Mouse (Mus musculus): ENCODE data around the gene Golm1. TPM values are rescaled to one million over a fixed set of nuclear protein-coding genes. Genes with fewer than 3 reads are reported as not detected.
A peak's percentile ranks its signal among the peaks of the same experiment; 100 is the strongest.
"Not testable (repeated sequence)": the region's sequence is repeated elsewhere in the genome, so short reads cannot be mapped to it uniquely, and the experiment has no call there.

Gene Golm1
- polyA plus RNA-seq (2016; fragmentation: Nextera tagmentation; extraction: Ambion mirVana) = 142 and 154 TPM in 2 replicates

- Histone ChIP-seq H3K4me1 (peaks cover 48% of the 10 kb centered on the region), H3K36me3 (replicated peaks) (peaks cover 14% of the 10 kb centered on the region)
- WGBS = 0% methylated on average over 56 of the region's 61 CpGs
These were observed at the start of gene Golm1 for GRCm38 (mm10) chr13:59675151-59676011. Gene Golm1, minus strand, starts transcription at chr13:59675811.

DNA sequence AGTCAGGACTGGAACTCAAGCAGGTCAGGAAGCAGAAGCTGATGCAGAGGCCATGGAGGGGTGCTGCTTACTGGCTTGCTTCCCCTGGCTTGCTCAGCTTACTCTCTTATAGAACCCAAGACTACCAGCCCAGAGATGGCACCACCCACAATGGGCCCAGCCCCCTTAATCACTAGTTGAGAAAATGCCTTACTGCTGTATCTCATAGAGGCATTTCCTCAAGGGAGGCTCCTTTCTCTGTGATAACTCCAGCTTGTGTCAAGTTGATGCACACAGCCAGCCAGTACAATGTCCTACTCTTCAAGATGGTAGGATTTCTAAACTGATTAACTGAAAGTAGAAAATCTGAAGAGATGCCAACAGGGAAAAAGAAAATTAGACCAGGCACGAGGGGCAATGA, 46.5 kb upstream of the Golm1 start:
- not testable (repeated sequence) for H3K36me3 ChIP-seq (replicated peaks); H3K4me3 ChIP-seq; DNase-seq (ENCODE audit: extremely low spot score, low spot score); H3K27ac ChIP-seq; H3K4me1 ChIP-seq; H3K9me3 ChIP-seq
- WGBS = 89% methylated on average over 1 of the region's 1 CpGs
- H3K27me3 ChIP-seq (ENCODE audit: poor library complexity, severe bottlenecking) = peaks cover 27% of the 10 kb centered on the region

More at GRCm38 (mm10) chr13:59675151-59676011, at the start of gene Golm1:
- peak; percentile 80 for DNase-seq (ENCODE audit: extremely low spot score, low spot score)
- H3K9me3 ChIP-seq = no peaks in the 10 kb centered on the region
- H3K4me3 ChIP-seq = peak within 1 kb of the TSS; percentile 81
- peak within 1 kb of the TSS; percentile 98 for H3K27ac ChIP-seq
- no peaks in the 10 kb centered on the region for H3K27me3 ChIP-seq (ENCODE audit: poor library complexity, severe bottlenecking)

DNA sequence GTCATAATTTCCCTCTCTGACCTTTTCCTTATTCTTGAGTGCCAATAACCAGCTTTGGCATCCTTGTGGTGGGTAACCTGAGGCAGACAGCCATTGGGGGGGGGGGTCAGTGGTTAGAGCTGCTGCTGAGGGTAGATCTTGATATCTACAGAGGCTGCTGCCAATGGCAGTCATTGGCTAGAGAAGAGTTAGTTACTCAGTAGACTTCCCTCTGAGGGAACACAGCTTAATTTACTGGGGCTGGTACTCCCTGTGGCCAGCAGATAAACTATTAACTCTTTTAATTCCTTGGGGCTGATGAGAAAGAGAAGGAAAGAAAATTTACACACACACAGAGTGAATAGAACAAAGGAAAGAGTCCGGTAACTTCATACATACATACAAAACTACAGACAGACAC, 43.9 kb upstream of the Golm1 start:
- no peak for DNase-seq (ENCODE audit: extremely low spot score, low spot score)
- H3K36me3 ChIP-seq (replicated peaks) = no peaks in the 10 kb centered on the region
- no peaks in the 10 kb centered on the region for H3K9me3 ChIP-seq
- WGBS = 90% methylated on average over 1 of the region's 1 CpGs
- no peak overlapping the region for H3K27ac ChIP-seq
- no peak overlapping the region for H3K4me3 ChIP-seq
- H3K27me3 ChIP-seq (ENCODE audit: poor library complexity, severe bottlenecking) = 0 out of 2 replicates have a peak, but pooled peaks cover 2% of the 10 kb centered on the region
- no peaks in the 10 kb centered on the region for H3K4me1 ChIP-seq

GRCm38 (mm10) chr13:59718857-59719440, 43.3 kb upstream of the Golm1 start:
- not testable (repeated sequence) for H3K4me1 ChIP-seq; H3K9me3 ChIP-seq; H3K4me3 ChIP-seq; H3K36me3 ChIP-seq (replicated peaks); H3K27ac ChIP-seq; DNase-seq (ENCODE audit: extremely low spot score, low spot score); H3K27me3 ChIP-seq (ENCODE audit: poor library complexity, severe bottlenecking)
- 54% methylated on average over 6 of the region's 6 CpGs for WGBS

DNA sequence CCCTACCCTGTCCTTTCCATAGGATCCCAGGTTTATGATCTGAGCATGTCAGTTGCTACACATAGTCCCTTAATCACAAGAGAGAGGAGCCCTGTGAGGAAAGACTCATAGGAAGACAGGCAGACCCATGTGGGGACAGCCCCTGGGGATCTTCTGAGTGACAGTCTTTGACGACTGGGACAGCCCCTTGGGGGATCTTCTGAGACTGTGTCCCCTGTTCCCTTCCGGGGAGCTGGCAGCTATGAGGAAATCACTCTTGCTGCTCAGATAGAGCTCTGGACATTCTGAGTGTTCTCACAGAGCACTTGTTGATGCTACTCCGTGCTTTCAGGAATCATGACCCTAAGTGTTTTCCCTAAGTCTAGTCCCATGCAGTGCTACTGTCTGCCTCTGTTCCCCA, 38.1 kb upstream of the Golm1 start:
- Histone ChIP-seq H3K4me3 (no peak overlapping the region), H3K4me1 (peaks cover 5% of the 10 kb centered on the region; the same call in 1 of the 2 replicates), H3K27me3 (ENCODE audit: poor library complexity, severe bottlenecking) (peaks cover 9% of the 10 kb centered on the region; the same call in 1 of the 2 replicates), H3K9me3 (no peaks in the 10 kb centered on the region), H3K27ac (no peak overlapping the region), H3K36me3 (replicated peaks) (no peaks in the 10 kb centered on the region)
- DNase-seq (ENCODE audit: extremely low spot score, low spot score) = no peak
- WGBS = 36% methylated on average over 3 of the region's 3 CpGs

GRCm38 (mm10) chr13:59711984-59712383, 36.4 kb upstream of the Golm1 start, which contains the start of gene Spata31d1b:
Gene Spata31d1b, plus strand, starts transcription at chr13:59712284.
- H3K9me3 ChIP-seq; DNase-seq (ENCODE audit: extremely low spot score, low spot score); H3K27ac ChIP-seq; H3K4me3 ChIP-seq; H3K36me3 ChIP-seq (replicated peaks); H3K27me3 ChIP-seq (ENCODE audit: poor library complexity, severe bottlenecking); H3K4me1 ChIP-seq: not testable (repeated sequence)
- 75% methylated on average over 3 of the region's 3 CpGs for WGBS

GRCm38 (mm10) chr13:59710230-59710629, 34.6 kb upstream of the Golm1 start, which contains the start of gene Spata31d1a:
Gene Spata31d1a, minus strand, starts transcription at chr13:59710330.
- Histone ChIP-seq H3K4me3 (no peak within 1 kb of the TSS), H3K27me3 (ENCODE audit: poor library complexity, severe bottlenecking) (peaks cover 9% of the 10 kb centered on the region; the same call in 1 of the 2 replicates), H3K27ac (no peak within 1 kb of the TSS), H3K36me3 (replicated peaks) (no peaks in the 10 kb centered on the region), H3K4me1 (peaks cover 5% of the 10 kb centered on the region; the same call in 1 of the 2 replicates), H3K9me3 (no peaks in the 10 kb centered on the region)
- 92% methylated on average over 15 of the region's 15 CpGs for WGBS
- no peak for DNase-seq (ENCODE audit: extremely low spot score, low spot score)

DNA sequence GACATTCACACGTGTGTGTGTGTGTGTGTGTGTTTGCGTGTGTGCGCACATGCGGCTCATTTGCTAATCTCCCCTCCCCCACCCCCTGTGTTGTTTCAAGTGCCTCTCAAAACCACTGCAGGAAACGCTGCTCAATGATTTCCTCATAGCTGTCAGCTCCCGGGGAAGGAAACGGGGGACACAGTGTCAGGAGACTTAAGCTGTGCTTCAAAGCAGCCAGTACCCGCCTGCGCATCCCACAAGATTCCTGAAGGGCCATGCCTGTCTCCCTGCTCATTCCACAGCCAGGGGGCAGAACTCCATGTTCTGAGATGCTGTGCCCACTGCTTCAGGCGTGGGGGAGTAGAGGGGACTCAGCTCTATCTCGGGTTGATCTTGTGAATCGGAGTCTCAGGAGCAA, 29.0 kb upstream of the Golm1 start:
- H3K4me1 ChIP-seq = peaks cover 14% of the 10 kb centered on the region
- H3K9me3 ChIP-seq = no peaks in the 10 kb centered on the region
- H3K4me3 ChIP-seq = no peak overlapping the region
- H3K27ac ChIP-seq = no peak overlapping the region
- WGBS = 65% methylated on average over 12 of the region's 12 CpGs
- no peak for DNase-seq (ENCODE audit: extremely low spot score, low spot score)
- peaks cover 12% of the 10 kb centered on the region; the same call in 1 of the 2 replicates for H3K27me3 ChIP-seq (ENCODE audit: poor library complexity, severe bottlenecking)
- H3K36me3 ChIP-seq (replicated peaks) = no peaks in the 10 kb centered on the region

- Histone ChIP-seq H3K27ac (no peak overlapping the region; the same call in 1 of the 2 replicates), H3K27me3 (ENCODE audit: poor library complexity, severe bottlenecking) (peaks cover 12% of the 10 kb centered on the region; the same call in 1 of the 2 replicates), H3K4me1 (peaks cover 14% of the 10 kb centered on the region), H3K4me3 (no peak overlapping the region), H3K9me3 (no peaks in the 10 kb centered on the region), H3K36me3 (replicated peaks) (no peaks in the 10 kb centered on the region)
- no peak for DNase-seq (ENCODE audit: extremely low spot score, low spot score)
- 88% methylated on average over 12 of the region's 12 CpGs for WGBS
These were observed 27.9 kb upstream of the Golm1 start for GRCm38 (mm10) chr13:59703514-59703913.

DNA sequence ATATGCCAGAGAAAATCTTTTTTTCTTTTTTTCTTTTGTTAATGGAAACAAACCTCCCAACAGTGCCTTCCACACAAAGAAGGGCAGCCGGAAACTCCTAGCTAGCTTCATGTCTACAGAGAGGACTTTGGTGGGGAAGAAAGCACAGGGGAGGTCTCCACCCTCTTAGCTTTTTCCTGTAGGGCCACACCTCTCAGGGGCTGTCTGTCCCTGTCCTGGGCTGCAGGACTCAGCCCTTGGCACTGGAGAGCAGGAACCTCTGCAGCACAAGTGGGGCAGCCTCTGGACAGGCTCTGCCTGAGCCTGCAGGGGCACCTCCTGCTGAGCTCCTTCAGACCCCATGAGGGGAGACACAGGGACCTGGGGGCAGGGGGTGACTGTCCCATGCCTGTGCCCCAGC, 24.5 kb upstream of the Golm1 start:
- H3K27ac ChIP-seq; H3K36me3 ChIP-seq (replicated peaks); H3K4me3 ChIP-seq; DNase-seq (ENCODE audit: extremely low spot score, low spot score); H3K9me3 ChIP-seq: not testable (repeated sequence)
- Histone ChIP-seq H3K4me1 (peaks cover 14% of the 10 kb centered on the region), H3K27me3 (ENCODE audit: poor library complexity, severe bottlenecking) (peaks cover 12% of the 10 kb centered on the region; the same call in 1 of the 2 replicates)
- 63% methylated on average over 1 of the region's 1 CpGs for WGBS

GRCm38 (mm10) chr13:59699131-59699530, 23.5 kb upstream of the Golm1 start:
- peaks cover 12% of the 10 kb centered on the region; the same call in 1 of the 2 replicates for H3K27me3 ChIP-seq (ENCODE audit: poor library complexity, severe bottlenecking)
- H3K4me3 ChIP-seq = no peak overlapping the region
- H3K9me3 ChIP-seq = no peaks in the 10 kb centered on the region
- H3K36me3 ChIP-seq (replicated peaks) = no peaks in the 10 kb centered on the region
- 94% methylated on average over 8 of the region's 8 CpGs for WGBS
- H3K27ac ChIP-seq = no peak overlapping the region
- peaks cover 5% of the 10 kb centered on the region for H3K4me1 ChIP-seq
- no peak for DNase-seq (ENCODE audit: extremely low spot score, low spot score)

GRCm38 (mm10) chr13:59695781-59696180, 20.2 kb upstream of the Golm1 start:
- 92% methylated on average over 7 of the region's 7 CpGs for WGBS
- Histone ChIP-seq H3K27me3 (ENCODE audit: poor library complexity, severe bottlenecking) (no peaks in the 10 kb centered on the region), H3K27ac (no peak overlapping the region), H3K4me1 (peaks cover 7% of the 10 kb centered on the region), H3K4me3 (no peak overlapping the region), H3K36me3 (replicated peaks) (no peaks in the 10 kb centered on the region), H3K9me3 (peaks cover 4% of the 10 kb centered on the region; the same call in 1 of the 2 replicates)
- DNase-seq (ENCODE audit: extremely low spot score, low spot score) = no peak

DNA sequence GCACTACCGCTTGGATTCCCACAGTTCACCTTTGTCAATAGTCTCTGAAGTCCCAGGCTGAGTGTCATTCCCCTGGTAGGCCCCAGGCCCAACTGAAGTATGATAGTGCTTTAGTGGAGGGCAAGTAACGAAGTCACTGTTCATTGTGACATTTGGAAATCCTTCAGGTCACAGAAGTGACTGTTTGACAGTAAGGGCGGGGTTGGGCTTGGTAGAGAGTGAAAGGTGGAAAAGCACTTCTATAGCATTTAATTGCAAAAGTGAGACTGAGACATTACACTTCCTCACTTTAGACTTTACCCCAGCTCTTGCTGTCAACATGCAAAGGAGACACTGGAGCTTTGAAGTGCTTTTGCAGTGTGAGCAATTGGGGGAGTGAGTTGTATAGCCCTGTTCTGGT, 18.4 kb upstream of the Golm1 start, which contains the start of gene 4921517D22Rik:
4921517D22Rik (minus strand) TSS at position 101 of the 400 bp plus-strand sequence.
- Histone ChIP-seq H3K27ac (no peak within 1 kb of the TSS), H3K27me3 (ENCODE audit: poor library complexity, severe bottlenecking) (no peaks in the 10 kb centered on the region), H3K4me3 (no peak within 1 kb of the TSS), H3K4me1 (peaks cover 7% of the 10 kb centered on the region), H3K9me3 (peaks cover 4% of the 10 kb centered on the region; the same call in 1 of the 2 replicates), H3K36me3 (replicated peaks) (no peaks in the 10 kb centered on the region)
- WGBS = 90% methylated on average over 3 of the region's 3 CpGs
- no peak for DNase-seq (ENCODE audit: extremely low spot score, low spot score)
